Mouse (Mus musculus) embryonic facial prominence, embryonic 15.5 days (tissue): ENCODE measurements around the gene Msh3. TPM values are rescaled to one million over a fixed set of nuclear protein-coding genes. Genes with fewer than 3 reads are reported as not detected.

ENCODE experiments used
- ATAC-seq: fragments of 200-750 bp; cut with Nextera tagmentation; 2 replicates; pipeline ENCODE4 v1.8.0; 2017; ENCODE audit warnings: low read depth, moderate TSS enrichment; ENCODE audit not compliant: insufficient number of reproducible peaks, low FRiP score, low TSS enrichment
- H3K27ac ChIP-seq: fragments of 300-500 bp; sonication (generic); replicated peaks from 2 replicates; pipeline ENCODE4 v1.5.1; 2015; ENCODE audit warnings: mild to moderate bottlenecking, inconsistent platforms
- H3K27me3 ChIP-seq: fragments of 300-500 bp; sonication (generic); 2 replicates; pipeline ENCODE4 v1.6.1; 2015; ENCODE audit warnings: inconsistent platforms
- H3K36me3 ChIP-seq: fragments of 300-500 bp; sonication (generic); 2 replicates; pipeline ENCODE4 v1.6.1; 2015; ENCODE audit warnings: mild to moderate bottlenecking, inconsistent platforms
- H3K4me1 ChIP-seq: fragments of 300-500 bp; sonication (generic); 2 replicates; pipeline ENCODE4 v1.6.1; 2015; ENCODE audit warnings: inconsistent platforms
- H3K4me2 ChIP-seq: fragments of 300-500 bp; sonication (generic); replicated peaks from 2 replicates; pipeline ENCODE4 v1.6.1; 2015; ENCODE audit warnings: mild to moderate bottlenecking, inconsistent platforms
- H3K4me3 ChIP-seq: fragments of 300-500 bp; sonication (generic); replicated peaks from 2 replicates; pipeline ENCODE4 v1.5.1; 2015; ENCODE audit warnings: mild to moderate bottlenecking, inconsistent platforms
- H3K9ac ChIP-seq: fragments of 300-500 bp; sonication (generic); 2 replicates; pipeline ENCODE4 v1.6.1; 2015; ENCODE audit warnings: inconsistent platforms
- H3K9me3 ChIP-seq: fragments of 300-500 bp; sonication (generic); replicated peaks from 2 replicates; pipeline ENCODE4 v1.6.1; 2016; ENCODE audit warnings: inconsistent platforms
- WGBS: fragments of 180-500 bp; shearing (Covaris S2); methylation state at CpG from one replicate; pipeline ENCODE4 v1.1.7; 2015; 5-methylcytosine and 5-hydroxymethylcytosine counted together
- polyA plus RNA-seq: library from polyadenylated mRNA; unstranded; fragments of >200 nt; fragmentation: Nextera tagmentation; extraction: Ambion mirVana; gene quantifications from 2 replicates; pipeline ENCODE4 v1.2.1, GENCODE M21; 2015

The Msh3 gene
- polyA plus RNA-seq, 1 experiment from 2014 or later = 24.2 TPM

- Histone ChIP-seq H3K4me3 (no peak overlapping the region), H3K36me3 (0 out of 2 replicates have a peak, but pooled peaks cover 3% of the 10 kb centered on the region), H3K9ac (no peak overlapping the region), H3K9me3 (no peaks in the 10 kb centered on the region), H3K27ac (no peak overlapping the region), H3K4me2 (no peak overlapping the region), H3K4me1 (no peaks in the 10 kb centered on the region), H3K27me3 (no peaks in the 10 kb centered on the region)
- no peak for ATAC-seq
- 86% methylated on average over 3 of the region's 3 CpGs for WGBS
Observed at GRCm38 (mm10) chr13:92330621-92331020, 24.2 kb downstream of the Msh3 start.

GRCm38 (mm10) chr13:92328000-92328399 lies 26.8 kb downstream of the Msh3 start:
- no peak for ATAC-seq
- H3K9ac ChIP-seq = no peak overlapping the region
- no peak overlapping the region for H3K4me2 ChIP-seq
- H3K4me1 ChIP-seq = no peaks in the 10 kb centered on the region
- no peaks in the 10 kb centered on the region for H3K27me3 ChIP-seq
- H3K36me3 ChIP-seq = 0 out of 2 replicates have a peak, but pooled peaks cover 3% of the 10 kb centered on the region
- no peak overlapping the region for H3K27ac ChIP-seq
- no peaks in the 10 kb centered on the region for H3K9me3 ChIP-seq
- no peak overlapping the region for H3K4me3 ChIP-seq
- WGBS = 78% methylated on average over 2 of the region's 2 CpGs

GRCm38 (mm10) chr13:92326030-92326429 lies 28.8 kb downstream of the Msh3 start:
- no peak overlapping the region for H3K27ac ChIP-seq
- H3K4me3 ChIP-seq = no peak overlapping the region
- 72% methylated on average over 5 of the region's 5 CpGs for WGBS
- ATAC-seq = no peak
- H3K9ac ChIP-seq = no peak overlapping the region
- no peaks in the 10 kb centered on the region for H3K4me1 ChIP-seq
- no peaks in the 10 kb centered on the region for H3K27me3 ChIP-seq
- no peaks in the 10 kb centered on the region for H3K9me3 ChIP-seq
- no peaks in the 10 kb centered on the region for H3K36me3 ChIP-seq
- H3K4me2 ChIP-seq = no peak overlapping the region

- no peaks in the 10 kb centered on the region for H3K9me3 ChIP-seq
- no peak overlapping the region for H3K27ac ChIP-seq
- 48% methylated on average over 5 of the region's 5 CpGs for WGBS
- H3K4me2 ChIP-seq = no peak overlapping the region
- ATAC-seq = no peak
- H3K9ac ChIP-seq = no peak overlapping the region
- H3K4me3 ChIP-seq = no peak overlapping the region
- no peaks in the 10 kb centered on the region for H3K27me3 ChIP-seq
- H3K36me3 ChIP-seq = no peaks in the 10 kb centered on the region
- no peaks in the 10 kb centered on the region for H3K4me1 ChIP-seq
Observed at GRCm38 (mm10) chr13:92320770-92321169, 34.0 kb downstream of the Msh3 start.

- Histone ChIP-seq H3K36me3 (0 out of 2 replicates have a peak, but pooled peaks cover 3% of the 10 kb centered on the region), H3K27me3 (no peaks in the 10 kb centered on the region), H3K4me3 (no peak overlapping the region), H3K4me2 (no peak overlapping the region), H3K27ac (no peak overlapping the region), H3K9ac (no peak overlapping the region), H3K4me1 (no peaks in the 10 kb centered on the region), H3K9me3 (no peaks in the 10 kb centered on the region)
- 80% methylated on average over 5 of the region's 5 CpGs for WGBS
- no peak for ATAC-seq
Observed at GRCm38 (mm10) chr13:92314613-92315012, 40.2 kb downstream of the Msh3 start.

- no peak within 1 kb of the TSS for H3K4me2 ChIP-seq
- WGBS = 97% methylated on average over 11 of the region's 11 CpGs
- no peak within 1 kb of the TSS for H3K9ac ChIP-seq
- ATAC-seq = no peak
- H3K36me3 ChIP-seq = peaks cover 21% of the 10 kb centered on the region
- H3K9me3 ChIP-seq = no peaks in the 10 kb centered on the region
- no peak within 1 kb of the TSS for H3K4me3 ChIP-seq
- no peaks in the 10 kb centered on the region for H3K4me1 ChIP-seq
- H3K27me3 ChIP-seq = no peaks in the 10 kb centered on the region
- H3K27ac ChIP-seq = no peak within 1 kb of the TSS
Observed at GRCm38 (mm10) chr13:92305680-92306079, 49.1 kb downstream of the Msh3 start, which contains the start of gene Gm20379. Gene Gm20379 (plus strand): TSS chr13:92305980.

- ATAC-seq = no peak
- WGBS = 93% methylated on average over 5 of the region's 5 CpGs
- no peak overlapping the region for H3K4me2 ChIP-seq
- peaks cover 24% of the 10 kb centered on the region for H3K36me3 ChIP-seq
- H3K27ac ChIP-seq = no peak overlapping the region
- no peaks in the 10 kb centered on the region for H3K27me3 ChIP-seq
- H3K4me3 ChIP-seq = no peak overlapping the region
- H3K9ac ChIP-seq = no peak overlapping the region
- no peaks in the 10 kb centered on the region for H3K4me1 ChIP-seq
- H3K9me3 ChIP-seq = no peaks in the 10 kb centered on the region
Observed at GRCm38 (mm10) chr13:92304291-92304690, 50.5 kb downstream of the Msh3 start.

- Histone ChIP-seq H3K4me1 (no peaks in the 10 kb centered on the region), H3K27ac (no peak overlapping the region), H3K9ac (no peak overlapping the region), H3K4me2 (no peak overlapping the region), H3K4me3 (no peak overlapping the region), H3K27me3 (no peaks in the 10 kb centered on the region), H3K9me3 (no peaks in the 10 kb centered on the region), H3K36me3 (peaks cover 14% of the 10 kb centered on the region; the same call in 1 of the 2 replicates)
- ATAC-seq = no peak
- WGBS = 55% methylated on average over 8 of the region's 8 CpGs
Observed at GRCm38 (mm10) chr13:92303062-92303948, 51.5 kb downstream of the Msh3 start.

- peaks cover 14% of the 10 kb centered on the region; the same call in 1 of the 2 replicates for H3K36me3 ChIP-seq
- no peak for ATAC-seq
- H3K4me1 ChIP-seq = no peaks in the 10 kb centered on the region
- H3K27ac ChIP-seq = no peak overlapping the region
- H3K27me3 ChIP-seq = no peaks in the 10 kb centered on the region
- H3K9me3 ChIP-seq = no peaks in the 10 kb centered on the region
- H3K9ac ChIP-seq = no peak overlapping the region
- no peak overlapping the region for H3K4me2 ChIP-seq
- H3K4me3 ChIP-seq = no peak overlapping the region
- 56% methylated on average over 4 of the region's 4 CpGs for WGBS
Observed at GRCm38 (mm10) chr13:92302466-92302865, 52.3 kb downstream of the Msh3 start.

GRCm38 (mm10) chr13:92301754-92302153 lies 53.0 kb downstream of the Msh3 start:
- Histone ChIP-seq H3K36me3 (peaks cover 14% of the 10 kb centered on the region; the same call in 1 of the 2 replicates), H3K4me2 (no peak overlapping the region), H3K4me3 (no peak overlapping the region), H3K9me3 (no peaks in the 10 kb centered on the region), H3K27ac (no peak overlapping the region), H3K4me1 (no peaks in the 10 kb centered on the region), H3K9ac (no peak overlapping the region), H3K27me3 (no peaks in the 10 kb centered on the region)
- no peak for ATAC-seq
- WGBS = 79% methylated on average over 4 of the region's 4 CpGs

GRCm38 (mm10) chr13:92299522-92299921 lies 55.3 kb downstream of the Msh3 start:
- Histone ChIP-seq H3K4me3 (no peak overlapping the region), H3K36me3 (peaks cover 6% of the 10 kb centered on the region; the same call in 1 of the 2 replicates), H3K27ac (no peak overlapping the region), H3K9me3 (no peaks in the 10 kb centered on the region), H3K4me1 (no peaks in the 10 kb centered on the region), H3K27me3 (no peaks in the 10 kb centered on the region), H3K9ac (no peak overlapping the region), H3K4me2 (no peak overlapping the region)
- no peak for ATAC-seq
- WGBS = 79% methylated on average over 1 of the region's 1 CpGs
